Mouse (Mus musculus) kidney, adult 10 weeks (tissue): ENCODE results near the gene Gm26661. TPM values are rescaled to one million over a fixed set of nuclear protein-coding genes. Genes with fewer than 3 reads are reported as not detected.

Source experiments
- polyA plus RNA-seq: library from polyadenylated mRNA; stranded (reverse); fragments of 350-450 nt; fragmentation: Illumina TruSeq; extraction: RNeasy Lipid Tissue Mini Kit (QIAGEN cat#74804); gene quantifications from one replicate; pipeline ENCODE4 v1.2.3, GENCODE M21; 2014; ENCODE audit warnings: low read depth, low replicate concordance

Gm26661 gene
- not detected for polyA plus RNA-seq

GRCm38 (mm10) chr14:7791532-7792159, at the start of gene Gm26661:
Gene Gm26661 (plus strand): TSS chr14:7791587.

DNA sequence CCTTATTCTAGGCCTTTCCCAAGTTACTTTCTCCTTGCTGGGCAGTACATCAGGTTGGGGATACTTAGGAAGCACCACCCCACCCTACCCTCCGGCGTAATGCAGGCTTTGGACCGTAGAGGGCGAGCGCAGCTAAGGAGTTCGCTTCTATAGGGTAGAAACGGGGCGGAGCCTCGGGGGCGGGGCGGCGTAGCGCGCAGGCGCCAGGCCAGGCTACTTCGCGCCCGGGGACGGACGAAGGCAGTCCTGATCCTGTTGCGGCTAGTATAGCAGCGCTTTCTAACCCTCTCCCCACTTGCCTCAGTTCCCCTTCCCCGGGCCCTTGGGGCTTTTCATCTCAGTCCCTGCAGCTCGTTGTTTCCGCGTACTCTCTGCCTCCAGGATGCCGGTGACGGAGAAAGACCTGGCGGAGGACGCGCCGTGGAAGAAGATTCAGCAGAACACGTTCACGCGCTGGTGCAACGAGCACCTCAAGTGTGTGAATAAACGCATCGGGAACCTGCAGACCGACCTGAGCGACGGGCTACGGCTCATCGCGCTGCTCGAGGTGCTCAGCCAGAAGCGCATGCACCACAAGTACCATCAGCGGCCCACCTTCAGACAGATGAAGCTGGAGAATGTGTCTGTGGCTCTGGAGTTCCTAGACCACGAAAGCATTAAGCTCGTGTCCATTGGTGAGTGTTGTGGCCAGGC, 26.5 kb downstream of the Gm26661 start, which contains the start of gene Flnb:
Gene Flnb, plus strand, starts transcription at position 188 of the 693 bp plus-strand sequence.

Other genes starting within 250 kb of the Gm26661 start
- 0.28 TPM for gene Gm3558, start 223.0 kb upstream of the Gm26661 start, polyA plus RNA-seq
- gene Gm10338, start 196.0 kb upstream of the Gm26661 start, polyA plus RNA-seq: not detected
- gene Gm10128, start 147.6 kb upstream of the Gm26661 start, polyA plus RNA-seq: not detected
- gene Flnb, start 26.4 kb downstream of the Gm26661 start, polyA plus RNA-seq: 6.3 TPM
- not detected for gene Gm45521, start 165.7 kb downstream of the Gm26661 start, polyA plus RNA-seq
- gene Dnase1l3, start 203.0 kb downstream of the Gm26661 start, polyA plus RNA-seq: not detected
- 15.3 TPM for gene Abhd6, start 211.3 kb downstream of the Gm26661 start, polyA plus RNA-seq